Mouse (Mus musculus) left cerebral cortex, adult 9 months (tissue): ENCODE results near the gene Kif26b.

Experiments
- DNase-seq, 2 experiments: peaks; one replicate each; pipeline ENCODE4 v3.0.0; 2022; ENCODE audit warnings: low spot score in 2 of 2

Gene Kif26b

DNA sequence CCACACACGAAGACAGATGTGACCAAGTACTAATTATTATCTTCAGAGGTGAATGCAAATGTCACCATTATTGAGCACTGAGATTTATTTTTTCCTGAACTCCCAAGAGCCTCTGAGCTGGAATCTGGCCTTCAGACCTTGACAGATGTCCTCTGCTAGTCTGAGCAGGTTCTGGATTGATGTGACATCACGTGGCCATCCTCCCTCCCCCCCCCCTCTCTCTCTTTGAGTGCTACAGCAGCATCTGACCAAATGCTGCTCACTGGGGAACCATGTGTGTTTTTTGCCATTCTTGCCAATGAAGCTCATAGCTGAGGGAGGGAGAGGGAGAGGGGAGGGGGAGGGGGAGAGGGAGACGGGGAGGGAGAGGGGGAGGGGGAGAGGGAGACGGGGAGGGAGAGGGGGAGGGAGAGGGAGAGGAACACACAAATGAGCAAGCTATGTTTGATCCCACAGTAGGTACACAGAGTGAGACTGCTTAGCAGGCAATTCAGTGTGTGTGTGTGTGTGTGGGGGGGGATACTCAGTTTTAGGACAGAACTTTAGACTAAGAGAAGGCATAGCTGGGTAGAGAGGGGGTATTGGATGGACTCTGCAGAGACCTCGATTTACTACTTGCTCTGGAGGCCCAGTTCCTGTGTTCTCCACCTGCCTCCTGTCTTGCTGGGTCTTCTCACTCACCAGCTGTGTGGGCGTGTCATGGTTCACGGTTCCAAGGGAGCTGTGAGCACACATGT, 241.9 kb downstream of the Kif26b start:
- no peak for DNase-seq

GRCm38 (mm10) chr1:178779742-178780141, 250.8 kb downstream of the Kif26b start:
- no peak for DNase-seq

- no peak for DNase-seq
These were observed 255.1 kb downstream of the Kif26b start for GRCm38 (mm10) chr1:178784043-178784442.

DNA sequence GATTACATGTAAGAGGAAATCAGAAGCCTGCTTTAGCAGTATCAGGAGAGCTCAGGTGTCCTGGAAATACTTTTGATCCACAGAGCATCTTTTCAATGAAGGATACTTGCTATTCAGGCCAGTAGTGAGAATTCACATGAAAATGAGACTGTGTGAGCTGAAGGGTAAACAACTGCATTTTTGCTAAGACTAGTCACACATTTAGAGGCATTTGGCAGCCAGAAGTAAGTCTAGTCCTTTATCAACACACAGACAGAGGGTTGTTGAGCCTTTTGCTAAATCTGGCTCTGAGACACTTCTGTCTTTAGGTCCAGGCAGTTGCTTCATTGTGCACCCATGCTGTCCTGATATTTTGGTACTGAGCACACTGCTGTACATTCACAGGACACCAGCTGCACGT, 262.3 kb downstream of the Kif26b start:
- DNase-seq, result no peak

GRCm38 (mm10) chr1:178792726-178793125, 263.8 kb downstream of the Kif26b start:
- DNase-seq, result no peak

- DNase-seq, result no peak
These were observed 265.9 kb downstream of the Kif26b start for GRCm38 (mm10) chr1:178794866-178795265.

DNA sequence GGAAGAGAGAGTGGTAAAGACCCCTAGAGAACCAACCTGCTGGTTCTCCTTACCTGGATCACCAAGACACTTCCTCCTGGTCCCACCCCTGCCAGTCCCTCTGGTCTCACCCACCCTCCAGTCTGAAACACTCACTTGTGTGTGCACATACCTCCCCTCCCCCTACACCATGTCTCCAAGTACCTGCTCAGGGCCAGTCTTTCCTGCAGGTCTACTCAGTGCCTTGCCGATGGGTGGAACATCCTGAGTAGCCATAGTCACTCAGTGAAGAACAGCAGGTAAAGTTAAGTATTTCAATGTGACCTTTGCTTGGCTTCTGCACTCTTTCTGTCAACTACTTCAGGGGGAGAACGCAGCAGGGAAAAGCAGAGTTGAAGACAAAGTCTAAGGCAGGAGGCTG, 268.5 kb downstream of the Kif26b start:
- no peak for DNase-seq

DNA sequence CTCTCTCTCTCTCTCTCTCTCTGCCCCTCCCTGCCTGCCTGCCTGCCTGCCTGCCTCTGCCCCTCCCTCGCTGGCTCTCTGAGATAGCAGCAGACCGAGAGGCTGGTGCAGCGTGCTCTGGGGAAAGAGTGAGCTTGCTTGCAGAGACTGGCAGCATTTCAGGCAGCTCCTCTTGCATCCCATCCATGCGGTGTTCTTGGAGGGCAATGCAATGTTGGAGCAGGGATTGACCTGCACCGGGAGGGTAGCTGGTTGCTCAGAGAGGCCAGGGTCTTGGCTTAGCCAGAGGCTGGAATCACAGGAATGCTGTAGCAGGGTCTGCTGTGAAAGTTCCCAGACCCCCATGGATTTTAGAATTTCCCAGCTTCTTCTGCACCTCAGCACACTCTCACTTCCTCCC, 269.4 kb downstream of the Kif26b start:
- peak; percentile 7 to 27 for DNase-seq

DNA sequence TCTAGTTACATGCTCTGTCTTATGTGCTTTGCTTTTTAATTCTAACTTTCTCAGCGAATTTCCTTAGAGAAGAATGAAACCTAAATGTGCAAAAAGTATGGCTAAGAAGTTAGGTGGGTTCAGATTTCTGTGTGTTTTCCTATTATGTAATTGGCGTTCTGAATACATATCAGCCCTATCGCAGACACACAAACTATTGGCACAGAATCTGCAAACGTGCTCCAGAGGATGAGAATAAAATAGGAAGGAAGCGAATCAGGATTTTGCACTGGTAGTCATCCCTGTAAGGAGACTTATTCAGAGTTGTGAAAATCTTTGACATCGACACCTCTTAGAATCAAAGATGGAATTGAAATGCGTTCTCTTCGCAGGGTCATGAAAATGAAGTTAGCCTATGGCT, 270.0 kb downstream of the Kif26b start:
- no peak for DNase-seq

DNA sequence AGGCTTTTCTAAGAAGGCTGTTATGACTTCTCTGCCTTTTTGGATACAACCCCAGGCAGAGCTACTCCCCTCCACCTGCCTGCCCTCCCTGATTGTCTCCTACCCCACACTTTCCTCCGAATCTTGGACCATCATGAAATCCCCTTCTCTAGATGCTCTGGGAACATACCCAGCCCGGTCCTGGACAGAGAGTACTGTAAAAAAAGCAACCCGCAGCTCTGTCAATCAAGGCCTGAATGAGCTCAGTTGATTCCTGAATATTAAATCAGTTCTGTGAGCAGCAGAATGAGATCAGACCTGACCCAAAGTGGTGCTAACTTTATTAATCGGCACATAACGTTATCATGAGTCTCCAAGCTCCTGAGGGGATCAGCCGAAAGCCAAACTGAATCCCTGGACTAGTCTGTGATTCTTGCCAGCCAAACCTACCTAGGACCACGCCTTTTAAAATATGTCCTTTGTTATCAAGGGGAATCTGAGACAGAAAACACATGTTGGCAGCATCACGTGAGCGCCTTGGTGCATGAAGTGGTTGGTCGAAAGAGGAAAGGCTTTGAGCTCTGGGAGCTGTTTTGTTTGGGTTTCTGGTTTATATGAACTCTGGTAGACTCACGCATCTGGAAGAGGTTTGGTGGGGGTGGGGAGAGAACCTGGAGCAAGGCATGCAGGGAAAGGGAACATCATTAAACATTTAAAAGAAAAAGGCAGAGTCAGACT, 271.1 kb downstream of the Kif26b start:
- no peak for DNase-seq

DNA sequence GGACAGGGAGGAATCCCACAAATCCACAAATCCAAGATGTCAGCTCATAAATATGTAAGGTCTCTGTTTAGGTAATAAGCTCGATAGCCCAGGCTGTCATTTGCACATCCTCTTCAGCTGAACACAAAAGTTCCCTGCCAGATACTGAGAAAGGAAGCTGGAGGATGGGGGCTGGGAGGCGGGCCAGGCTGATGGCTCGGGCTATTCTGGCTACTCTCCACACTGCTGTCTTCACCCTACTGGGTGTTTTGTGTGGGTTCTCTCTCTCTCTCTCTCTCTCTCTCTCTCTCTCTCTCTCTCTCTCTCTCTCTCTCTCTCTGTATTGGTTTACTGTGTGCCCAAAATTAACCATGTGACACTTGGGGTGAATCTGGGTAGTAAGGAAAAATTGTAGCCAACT, 274.2 kb downstream of the Kif26b start:
- DNase-seq, result no peak

GRCm38 (mm10) chr1:178817476-178817875, 288.6 kb downstream of the Kif26b start:
- DNase-seq, result no peak

DNA sequence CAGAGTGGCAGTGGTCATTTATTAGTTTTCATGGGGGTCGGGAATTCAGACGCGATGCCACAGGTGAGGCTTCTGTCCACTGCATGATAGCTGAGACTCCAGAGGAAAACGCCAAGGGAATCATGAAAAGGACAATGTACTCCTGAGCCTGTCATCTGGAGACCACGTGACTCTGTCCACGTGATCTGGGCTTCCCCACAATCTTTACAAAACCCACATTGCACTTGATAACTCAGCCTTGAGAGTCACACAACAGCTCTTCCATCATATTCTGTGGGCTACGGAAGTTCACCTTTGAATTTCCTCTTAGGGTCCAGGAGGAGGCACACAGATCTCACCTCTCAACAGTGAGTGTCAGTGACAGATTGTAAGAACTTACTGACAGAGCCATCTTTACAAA, 290.1 kb downstream of the Kif26b start:
- DNase-seq, result no peak

DNA sequence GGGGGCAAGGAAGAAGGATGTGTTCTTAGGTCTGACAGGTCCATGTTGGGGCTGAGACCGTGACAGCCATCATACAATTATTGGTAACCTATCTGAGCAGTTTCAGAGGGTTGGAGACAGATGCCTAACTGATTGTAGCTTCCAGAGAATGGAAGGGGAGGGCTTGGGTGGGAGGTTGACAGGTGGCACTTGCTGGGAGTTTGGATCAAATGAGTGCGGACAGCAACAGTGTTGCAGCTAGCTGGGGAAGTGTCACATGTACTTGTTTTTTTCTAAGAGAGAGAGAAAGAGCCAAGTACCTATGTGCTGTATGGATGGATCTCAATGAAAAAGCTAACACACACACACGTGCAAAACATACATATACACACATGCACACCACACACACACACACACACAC, 291.2 kb downstream of the Kif26b start:
- DNase-seq, result no peak

DNA sequence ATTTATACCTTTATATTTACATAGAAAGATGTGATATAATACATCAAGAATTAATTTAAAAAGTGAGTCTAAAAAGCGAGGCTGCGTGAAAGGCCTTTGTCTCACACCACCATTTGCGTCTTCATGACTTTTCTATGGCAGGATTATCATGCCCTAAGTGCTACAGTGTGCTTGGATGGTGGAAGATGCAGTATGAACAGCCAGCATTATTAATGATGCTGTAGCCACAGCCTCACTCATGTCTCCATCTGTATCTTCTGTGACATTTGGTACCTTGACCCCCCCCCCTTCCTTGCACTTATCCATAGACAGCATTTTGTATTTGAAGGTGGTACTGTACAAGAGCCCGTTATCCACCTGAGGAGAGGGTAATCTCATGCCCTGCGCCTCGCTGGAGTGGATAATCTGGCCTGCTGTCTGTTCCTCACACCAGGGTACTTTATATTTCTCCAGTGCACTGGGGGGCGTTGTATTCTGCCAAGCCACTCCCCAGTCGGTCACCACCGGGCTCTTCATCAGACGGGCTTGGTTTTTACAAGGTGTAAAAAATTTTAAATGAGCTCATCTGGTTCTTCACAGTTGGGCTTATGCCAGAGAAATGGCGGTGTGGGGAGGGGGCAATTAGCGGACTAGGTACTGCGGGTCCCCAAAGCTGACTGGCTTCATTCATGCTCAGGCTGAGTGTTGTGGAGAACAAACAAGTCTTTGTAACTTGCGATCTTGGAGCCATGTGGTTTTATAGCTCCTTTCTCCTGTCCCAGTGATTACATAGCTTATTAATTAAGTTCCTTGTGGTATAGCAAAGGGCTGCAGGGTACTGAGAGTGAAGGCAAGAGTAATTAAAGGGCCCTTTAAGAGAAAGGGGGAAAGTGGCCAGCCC, 291.9 kb downstream of the Kif26b start:
- no peak for DNase-seq

DNA sequence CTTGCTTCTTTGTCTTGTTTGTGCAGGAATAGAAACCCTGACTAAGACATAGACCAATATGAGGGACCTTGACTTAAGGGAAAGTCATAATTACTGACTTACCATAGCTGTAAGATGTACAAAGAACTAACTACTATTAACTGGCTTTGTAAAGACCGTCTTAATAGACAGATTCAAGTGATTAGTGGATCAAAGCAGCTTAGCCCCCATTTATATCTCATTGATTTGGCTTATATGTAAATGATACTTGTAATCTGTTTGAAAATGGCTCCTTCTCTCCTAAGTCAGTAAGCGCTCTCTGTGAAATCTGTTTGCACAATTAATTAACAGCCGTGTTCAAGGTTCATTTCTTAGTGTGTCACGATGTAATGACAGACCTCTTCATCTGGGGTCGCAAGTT, 295.9 kb downstream of the Kif26b start:
- no peak for DNase-seq

DNA sequence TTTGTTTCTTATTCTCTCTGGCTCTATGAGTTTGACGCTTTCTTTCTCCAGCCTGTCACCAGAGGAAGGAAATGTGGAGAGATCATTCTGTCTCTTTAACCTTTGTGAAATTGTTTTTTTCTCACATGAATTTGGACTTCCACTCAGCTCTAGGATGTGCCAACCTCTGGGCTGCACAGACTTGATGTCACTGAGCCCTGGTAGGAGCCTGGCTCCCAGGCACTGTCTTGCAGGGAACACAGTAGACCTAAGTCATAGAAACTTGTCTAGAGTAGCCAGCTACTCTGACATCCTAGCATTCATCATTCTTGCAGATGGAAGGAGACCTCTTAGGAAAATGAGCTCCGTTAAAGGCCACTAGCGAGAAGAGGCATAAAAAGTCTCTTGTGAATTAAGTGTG, 298.3 kb downstream of the Kif26b start:
- DNase-seq, result no peak

- DNase-seq, result no peak
These were observed 300.5 kb downstream of the Kif26b start for GRCm38 (mm10) chr1:178829456-178829855.

- no peak for DNase-seq
These were observed 303.6 kb downstream of the Kif26b start for GRCm38 (mm10) chr1:178832571-178832970.

GRCm38 (mm10) chr1:178835805-178836204, 306.9 kb downstream of the Kif26b start:
- DNase-seq, result no peak

GRCm38 (mm10) chr1:178836998-178837397, 308.1 kb downstream of the Kif26b start:
- DNase-seq, result no peak

DNA sequence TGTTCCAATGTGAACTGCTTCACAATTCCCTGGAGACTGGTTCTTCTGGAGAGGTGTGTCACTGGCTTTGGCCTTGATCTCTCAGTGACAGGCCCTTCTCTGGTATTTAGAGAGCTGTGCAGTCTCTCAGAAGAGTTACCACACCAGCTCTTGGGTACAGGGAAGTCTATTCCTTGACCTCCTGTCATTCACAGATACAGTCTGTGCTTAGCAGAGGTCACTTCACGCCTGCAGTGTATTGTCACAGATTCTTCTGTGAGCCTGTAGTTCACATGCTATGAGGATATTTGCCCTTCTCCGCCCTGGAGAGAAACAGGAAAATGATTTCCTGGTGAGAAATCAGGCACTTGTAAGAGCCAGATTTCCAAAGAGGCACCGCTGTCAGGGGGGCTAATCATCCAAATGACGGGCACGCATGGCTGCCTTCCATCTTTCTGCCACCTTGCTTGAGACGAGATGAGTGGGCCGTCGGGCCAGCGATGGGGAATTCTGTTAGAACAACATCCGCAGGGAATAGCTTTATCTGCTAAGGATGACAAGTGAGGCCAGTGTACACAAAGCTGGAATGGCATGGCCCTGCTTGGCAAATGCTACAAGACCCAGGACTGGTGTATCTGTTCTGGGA, 309.9 kb downstream of the Kif26b start:
- DNase-seq, result no peak
